Mouse (Mus musculus) hindlimb bud, embryonic 11.5 days (tissue): ENCODE measurements at regions not wholly inside any gene's neighbourhood (a gene's known extent, or its start where the extent isn't known, plus 50 kb on each side); places are given as distances from the start of the nearest gene placed in this dataset.
"Not testable (repeated sequence)": the region's sequence is repeated elsewhere in the genome, so short reads cannot be mapped to it uniquely, and the experiment has no call there.

Experiments
- DNase-seq: peaks from one replicate; pipeline ENCODE4 v3.0.0-alpha.2; 2012; ENCODE audit warnings: low read depth, low spot score; ENCODE audit errors: extremely low spot score

- not testable (repeated sequence) for DNase-seq
Measured at GRCm38 (mm10) chr13:50754911-50755310, 56.8 kb downstream of the Gm8765 start.

- not testable (repeated sequence) for DNase-seq
Measured at GRCm38 (mm10) chr13:50756334-50756733, 58.2 kb downstream of the Gm8765 start.

- no peak for DNase-seq
Measured at GRCm38 (mm10) chr13:50764618-50765017, 66.5 kb downstream of the Gm8765 start.

- not testable (repeated sequence) for DNase-seq
Measured at GRCm38 (mm10) chr13:50780036-50780435, 81.9 kb downstream of the Gm8765 start.

- peak; percentile 2 for DNase-seq
Measured at GRCm38 (mm10) chr13:50829879-50830550, 131.9 kb downstream of the Gm8765 start.
